Mouse (Mus musculus): ENCODE data around the gene Etfbkmt. TPM values are rescaled to one million over a fixed set of nuclear protein-coding genes. Genes with fewer than 3 reads are reported as not detected.
"Not testable (repeated sequence)": the region's sequence is repeated elsewhere in the genome, so short reads cannot be mapped to it uniquely, and the experiment has no call there.

The Etfbkmt gene
- polyA plus RNA-seq, 2 experiments: 7.8 to 11.6 TPM

GRCm38 (mm10) chr6:149189340-149189922 lies 49.8 kb downstream of the Etfbkmt start:
- peak overlapping the region; percentile 85 for H3K4me2 ChIP-seq (ENCODE audit: low read depth)
- H3K27me3 ChIP-seq (ENCODE audit: control insufficient read depth, insufficient read depth, low read length): no peaks in the 10 kb centered on the region
- no peak for ATAC-seq (ENCODE audit: insufficient read depth)
- DNase-seq (ENCODE audit: low read depth in 3 of 3, low spot score in 3 of 3): no peak
- H3K9me3 ChIP-seq (ENCODE audit: control insufficient read depth, low read length): no peaks in the 10 kb centered on the region
- WGBS (ENCODE audit: insufficient replicate concordance): 82% methylated on average over 16 of the region's 16 CpGs
- H3K36me3 ChIP-seq (replicated peaks; ENCODE audit: control insufficient read depth, insufficient read depth, low read depth): no peaks in the 10 kb centered on the region
- peak overlapping the region; percentile 20 for H3K9ac ChIP-seq (replicated peaks)
- H3K27ac ChIP-seq: no peak overlapping the region; the same call in 1 of the 2 replicates
- peak overlapping the region in 1 of 2 experiments; percentile 90; a peak in 1 of 4 replicates for H3K4me3 ChIP-seq (ENCODE audit: insufficient read depth in 1 of 2, low read depth in 2 of 2, low read length in 2 of 2)
- H3K4me1 ChIP-seq (replicated peaks; ENCODE audit: control insufficient read depth in 2 of 2, insufficient read depth in 2 of 2, low read length in 1 of 2): peaks cover 34 to 37% of the 10 kb centered on the region in 2 experiments
- TF ChIP-seq CTCF (IDR thresholded peaks at IDR 0.05; ENCODE audit: low read depth): no peak
- no peak for TF ChIP-seq EP300 (IDR thresholded peaks at IDR 0.05; ENCODE audit: low read depth)

GRCm38 (mm10) chr6:149191951-149192350 lies 52.3 kb downstream of the Etfbkmt start:
- not testable (repeated sequence) for H3K27me3 ChIP-seq (ENCODE audit: control insufficient read depth, insufficient read depth, low read length); H3K36me3 ChIP-seq (replicated peaks; ENCODE audit: control insufficient read depth, insufficient read depth, low read depth); ATAC-seq (ENCODE audit: insufficient read depth); H3K4me3 ChIP-seq (ENCODE audit: insufficient read depth in 1 of 2, low read depth in 2 of 2, low read length in 2 of 2); H3K27ac ChIP-seq; DNase-seq (ENCODE audit: low read depth in 3 of 3, low spot score in 3 of 3); H3K9me3 ChIP-seq (ENCODE audit: control insufficient read depth, low read length); H3K4me2 ChIP-seq (ENCODE audit: low read depth); H3K9ac ChIP-seq (replicated peaks)
- H3K4me1 ChIP-seq (replicated peaks; ENCODE audit: control insufficient read depth in 2 of 2, insufficient read depth in 2 of 2, low read length in 1 of 2): peaks cover 38 to 40% of the 10 kb centered on the region in 2 experiments
- WGBS (ENCODE audit: insufficient replicate concordance): 76% methylated on average over 5 of the region's 5 CpGs

- no peak overlapping the region for H3K4me3 ChIP-seq (ENCODE audit: insufficient read depth in 1 of 2, low read depth in 2 of 2, low read length in 2 of 2)
- WGBS (ENCODE audit: insufficient replicate concordance): 21% methylated on average over 5 of the region's 5 CpGs
- peaks cover 31% of the 10 kb centered on the region in 2 experiments for H3K4me1 ChIP-seq (replicated peaks; ENCODE audit: control insufficient read depth in 2 of 2, insufficient read depth in 2 of 2, low read length in 1 of 2)
- H3K9ac ChIP-seq (replicated peaks): peak overlapping the region; percentile 61
- H3K27ac ChIP-seq: peak overlapping the region; percentile 86
- no peak for TF ChIP-seq CTCF (IDR thresholded peaks at IDR 0.05; ENCODE audit: low read depth)
- TF ChIP-seq EP300 (IDR thresholded peaks at IDR 0.05; ENCODE audit: low read depth): peak; percentile 81
- DNase-seq (ENCODE audit: low read depth in 3 of 3, low spot score in 3 of 3) (peak; percentile 94 to 99 (median 94)), ATAC-seq (ENCODE audit: insufficient read depth) (peak; percentile 82)
- no peaks in the 10 kb centered on the region for H3K9me3 ChIP-seq (ENCODE audit: control insufficient read depth, low read length)
- no peaks in the 10 kb centered on the region for H3K36me3 ChIP-seq (replicated peaks; ENCODE audit: control insufficient read depth, insufficient read depth, low read depth)
- H3K27me3 ChIP-seq (ENCODE audit: control insufficient read depth, insufficient read depth, low read length): no peaks in the 10 kb centered on the region
- H3K4me2 ChIP-seq (ENCODE audit: low read depth): peak overlapping the region; percentile 62
These were observed 53.7 kb downstream of the Etfbkmt start for GRCm38 (mm10) chr6:149193276-149193905.

GRCm38 (mm10) chr6:149197116-149197515 lies 57.5 kb downstream of the Etfbkmt start:
- TF ChIP-seq CTCF (IDR thresholded peaks at IDR 0.05; ENCODE audit: low read depth): no peak
- no peak for TF ChIP-seq EP300 (IDR thresholded peaks at IDR 0.05; ENCODE audit: low read depth)
- H3K9ac ChIP-seq (replicated peaks): no peak overlapping the region
- no peak overlapping the region for H3K27ac ChIP-seq
- H3K4me2 ChIP-seq (ENCODE audit: low read depth): no peak overlapping the region
- H3K36me3 ChIP-seq (replicated peaks; ENCODE audit: control insufficient read depth, insufficient read depth, low read depth): no peaks in the 10 kb centered on the region
- no peak for DNase-seq (ENCODE audit: low read depth in 3 of 3, low spot score in 3 of 3)
- WGBS (ENCODE audit: insufficient replicate concordance): 59% methylated on average over 3 of the region's 3 CpGs
- no peaks in the 10 kb centered on the region for H3K27me3 ChIP-seq (ENCODE audit: control insufficient read depth, insufficient read depth, low read length)
- H3K9me3 ChIP-seq (ENCODE audit: control insufficient read depth, low read length): no peaks in the 10 kb centered on the region
- peaks cover 21 to 24% of the 10 kb centered on the region in 2 experiments for H3K4me1 ChIP-seq (replicated peaks; ENCODE audit: control insufficient read depth in 2 of 2, insufficient read depth in 2 of 2, low read length in 1 of 2)
- no peak for ATAC-seq (ENCODE audit: insufficient read depth)
- no peak overlapping the region for H3K4me3 ChIP-seq (ENCODE audit: insufficient read depth in 1 of 2, low read depth in 2 of 2, low read length in 2 of 2)

GRCm38 (mm10) chr6:149198572-149198971 lies 58.9 kb downstream of the Etfbkmt start:
- H3K36me3 ChIP-seq (replicated peaks; ENCODE audit: control insufficient read depth, insufficient read depth, low read depth): no peaks in the 10 kb centered on the region
- no peak overlapping the region for H3K4me3 ChIP-seq (ENCODE audit: insufficient read depth in 1 of 2, low read depth in 2 of 2, low read length in 2 of 2)

More at GRCm38 (mm10) chr6:149198572-149198971, 58.9 kb downstream of the Etfbkmt start:
- no peaks in the 10 kb centered on the region for H3K9me3 ChIP-seq (ENCODE audit: control insufficient read depth, low read length)
- H3K9ac ChIP-seq (replicated peaks): no peak overlapping the region
- H3K4me2 ChIP-seq (ENCODE audit: low read depth): no peak overlapping the region
- TF ChIP-seq CTCF (IDR thresholded peaks at IDR 0.05; ENCODE audit: low read depth): no peak
- no peak for TF ChIP-seq EP300 (IDR thresholded peaks at IDR 0.05; ENCODE audit: low read depth)
- peaks cover 9 to 12% of the 10 kb centered on the region in 2 experiments for H3K4me1 ChIP-seq (replicated peaks; ENCODE audit: control insufficient read depth in 2 of 2, insufficient read depth in 2 of 2, low read length in 1 of 2)
- H3K27ac ChIP-seq: no peak overlapping the region
- peak; percentile 51 for ATAC-seq (ENCODE audit: insufficient read depth)
- no peak for DNase-seq (ENCODE audit: low read depth in 3 of 3, low spot score in 3 of 3)
- no peaks in the 10 kb centered on the region for H3K27me3 ChIP-seq (ENCODE audit: control insufficient read depth, insufficient read depth, low read length)

Other genes starting within 250 kb of the Etfbkmt start
- gene Caprin2, start 243.6 kb upstream of the Etfbkmt start, polyA plus RNA-seq (2012; rRNA removed): 6.4 and 8.0 TPM in 2 replicates
- 3.1 and 4.5 TPM in 2 replicates for gene Caprin2, start 243.6 kb upstream of the Etfbkmt start, polyA plus RNA-seq (2014; fragmentation: Nextera tagmentation; extraction: Ambion mirVana)
- 5.1 and 7.5 TPM in 2 replicates for gene Sinhcaf, start 193.4 kb upstream of the Etfbkmt start, polyA plus RNA-seq (2012; rRNA removed)
- gene Sinhcaf, start 193.4 kb upstream of the Etfbkmt start, polyA plus RNA-seq (2014; fragmentation: Nextera tagmentation; extraction: Ambion mirVana): 15.1 and 16.6 TPM in 2 replicates
- gene Dennd5b, start 38.2 kb upstream of the Etfbkmt start, polyA plus RNA-seq (2012; rRNA removed): 1.8 and 2.3 TPM in 2 replicates
- 3.1 and 3.3 TPM in 2 replicates for gene Dennd5b, start 38.2 kb upstream of the Etfbkmt start, polyA plus RNA-seq (2014; fragmentation: Nextera tagmentation; extraction: Ambion mirVana)
- gene Gm10203, start 9.7 kb upstream of the Etfbkmt start, polyA plus RNA-seq (2012; rRNA removed): not detected in 2 replicates
- not detected in 2 replicates for gene Gm10203, start 9.7 kb upstream of the Etfbkmt start, polyA plus RNA-seq (2014; fragmentation: Nextera tagmentation; extraction: Ambion mirVana)
- 2.9 and 3.1 TPM in 2 replicates for gene Amn1, start 48.9 kb downstream of the Etfbkmt start, polyA plus RNA-seq (2012; rRNA removed)
- 4.0 and 5.2 TPM in 2 replicates for gene Amn1, start 48.9 kb downstream of the Etfbkmt start, polyA plus RNA-seq (2014; fragmentation: Nextera tagmentation; extraction: Ambion mirVana)
- gene Resf1, start 169.6 kb downstream of the Etfbkmt start, polyA plus RNA-seq (2012; rRNA removed): 3.2 and 5.0 TPM in 2 replicates
- 22.3 and 23.6 TPM in 2 replicates for gene Resf1, start 169.6 kb downstream of the Etfbkmt start, polyA plus RNA-seq (2014; fragmentation: Nextera tagmentation; extraction: Ambion mirVana)